Comparison of ENCODE assay signal across 24 mouse cellular contexts in the genomic region with DNA sequence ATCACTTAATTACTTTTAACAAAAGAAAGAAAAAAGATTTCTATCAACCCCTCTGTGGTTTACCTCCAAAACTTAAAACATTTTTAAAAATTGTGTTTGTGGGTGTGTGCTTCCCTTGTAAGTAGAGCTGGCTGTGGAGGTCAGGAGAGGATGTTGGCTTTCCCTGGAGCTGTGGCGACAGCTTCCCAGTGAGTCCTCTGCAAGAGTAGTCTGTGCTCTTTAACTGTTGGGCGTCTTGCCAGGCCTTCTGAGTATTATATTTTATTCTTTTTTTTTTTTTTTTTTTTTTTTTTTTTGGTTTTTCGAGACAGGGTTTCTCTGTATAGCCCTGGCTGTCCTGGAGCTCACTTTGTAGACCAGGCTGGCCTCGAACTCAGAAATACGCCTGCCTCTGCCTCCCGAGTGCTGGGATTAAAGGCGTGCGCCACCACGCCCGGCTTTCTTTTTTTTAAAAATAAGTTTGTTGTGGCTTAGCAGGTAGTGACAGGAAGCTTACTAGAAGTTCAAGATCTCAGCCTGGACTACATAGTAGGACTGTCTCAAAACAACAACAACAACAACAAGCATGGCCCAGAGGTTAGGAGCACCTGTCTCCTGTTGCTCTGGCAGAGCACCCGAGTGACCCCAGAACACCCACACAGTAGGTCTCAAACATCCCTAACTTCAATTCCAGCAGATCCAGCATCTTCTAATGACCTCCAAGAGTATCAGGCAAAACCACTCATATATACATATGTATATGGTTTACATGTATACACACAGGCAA. TPM values are rescaled to one million over a fixed set of nuclear protein-coding genes. Genes with fewer than 3 reads are reported as not detected.
DNase-seq lines count a peak whose midpoint lies in the region; ATAC-seq lines count a peak whose summit lies in the region.
"Had no signal": no experiment of that assay in that cellular context is flagged by ENCODE, and none has a peak within 500 bp of the region (broad histone marks: within the 10 kb centered on the region; RNA-seq: fewer than 3 reads in every experiment).

No protein-coding gene starts in this region.

- no peak overlapping the region for H3K27ac ChIP-seq in embryonic facial prominence, embryonic 14.5 days (replicated peaks; ENCODE audit: low read depth, low read length)
- no peak overlapping the region for H3K27ac ChIP-seq in embryonic facial prominence, embryonic 10.5 days (replicated peaks)
- no peak overlapping the region for H3K27ac ChIP-seq in kidney, embryonic 15.5 days
- H3K27ac ChIP-seq: forebrain, embryonic 13.5 days; heart, embryonic 13.5 days; liver, embryonic 15.5 days had no signal

- 83% methylated on average over 9 of the region's 11 CpGs for WGBS in embryonic facial prominence, embryonic 14.5 days
- 92% methylated on average over 10 of the region's 11 CpGs for whole genome bisulfite sequencing in embryonic facial prominence, embryonic 10.5 days
- WGBS in kidney, embryonic 15.5 days = 83% methylated on average over 10 of the region's 11 CpGs

- H3K9me3 ChIP-seq in embryonic facial prominence, embryonic 14.5 days (ENCODE audit: control insufficient read depth, low read length) = no peaks in the 10 kb centered on the region
- no peaks in the 10 kb centered on the region for H3K9me3 ChIP-seq in embryonic facial prominence, embryonic 10.5 days
- H3K9me3 ChIP-seq in kidney, embryonic 15.5 days (replicated peaks) = no peaks in the 10 kb centered on the region
- H3K9me3 ChIP-seq: forebrain, embryonic 13.5 days; heart, embryonic 13.5 days; liver, embryonic 15.5 days had no signal

- no peaks in the 10 kb centered on the region for H3K27me3 ChIP-seq in embryonic facial prominence, embryonic 14.5 days (replicated peaks; ENCODE audit: control insufficient read depth, insufficient read depth, low read length)
- no peaks in the 10 kb centered on the region for H3K27me3 ChIP-seq in embryonic facial prominence, embryonic 10.5 days (replicated peaks; ENCODE audit: low read depth, poor library complexity, severe bottlenecking)
- H3K27me3 ChIP-seq in kidney, embryonic 15.5 days = no peaks in the 10 kb centered on the region
- H3K27me3 ChIP-seq: forebrain, embryonic 13.5 days; heart, embryonic 13.5 days; liver, embryonic 15.5 days had no signal

- no peaks in the 10 kb centered on the region for H3K36me3 ChIP-seq in embryonic facial prominence, embryonic 14.5 days (ENCODE audit: control insufficient read depth, insufficient read depth, low read length)
- H3K36me3 ChIP-seq in embryonic facial prominence, embryonic 10.5 days (replicated peaks) = no peaks in the 10 kb centered on the region
- H3K36me3 ChIP-seq in kidney, embryonic 15.5 days = no peaks in the 10 kb centered on the region
- H3K36me3 ChIP-seq: heart, embryonic 13.5 days; liver, embryonic 15.5 days had no signal

- H3K4me3 ChIP-seq in embryonic facial prominence, embryonic 14.5 days (ENCODE audit: low read depth, low read length) = no peak overlapping the region
- H3K4me3 ChIP-seq in embryonic facial prominence, embryonic 10.5 days = no peak overlapping the region
- H3K4me3 ChIP-seq in kidney, embryonic 15.5 days (replicated peaks) = no peak overlapping the region
- H3K4me3 ChIP-seq: forebrain, embryonic 13.5 days; heart, embryonic 13.5 days; liver, embryonic 15.5 days had no signal

- H3K4me2 ChIP-seq in embryonic facial prominence, embryonic 14.5 days (ENCODE audit: low read depth, low read length) = no peak overlapping the region
- no peak overlapping the region for H3K4me2 ChIP-seq in kidney, embryonic 15.5 days
- H3K4me2 ChIP-seq: forebrain, embryonic 13.5 days; heart, embryonic 13.5 days; liver, embryonic 15.5 days had no signal

- ATAC-seq in embryonic facial prominence, embryonic 14.5 days (ENCODE audit: low read depth) = no peak
- no peak for ATAC-seq in kidney, embryonic 15.5 days (replicated peaks; ENCODE audit: low FRiP score)
- ATAC-seq: forebrain, embryonic 13.5 days; hindbrain, embryonic 16.5 days; intestine, postnatal 0 days; midbrain, embryonic 16.5 days had no signal

- H3K9ac ChIP-seq in embryonic facial prominence, embryonic 14.5 days (ENCODE audit: low read depth, low read length) = no peak overlapping the region
- no peak overlapping the region for H3K9ac ChIP-seq in kidney, embryonic 15.5 days
- H3K9ac ChIP-seq: forebrain, embryonic 13.5 days; heart, embryonic 13.5 days; liver, embryonic 15.5 days had no signal

- peaks cover 14% of the 10 kb centered on the region; the same call in 1 of the 2 replicates for H3K4me1 ChIP-seq in embryonic facial prominence, embryonic 14.5 days (ENCODE audit: control insufficient read depth, insufficient read depth, low read length)
- peaks cover 26% of the 10 kb centered on the region for H3K4me1 ChIP-seq in embryonic facial prominence, embryonic 10.5 days
- peaks cover 40% of the 10 kb centered on the region for H3K4me1 ChIP-seq in kidney, embryonic 15.5 days

- DNase-seq in embryonic facial prominence, embryonic 14.5 days (ENCODE audit: low spot score) = peak; percentile 68
- no peak for DNase-seq in embryonic facial prominence, embryonic 10.5 days (ENCODE audit: low spot score)
- peak; percentile 55 to 74 for DNase-seq in kidney, postnatal 25 days
- peak; percentile 75 for DNase-seq in testis, postnatal 10 days (ENCODE audit: low spot score)
- no peak for DNase-seq in testis, postnatal 14 days (ENCODE audit: low spot score)
- DNase-seq in left cerebral cortex, adult 18-20 months (ENCODE audit: low spot score in 2 of 2) = no peak
- DNase-seq: B cell, adult 2 months; cerebellum, adult 11-12 months; cerebellum, postnatal 25 days; heart, postnatal 36 days; thymus, adult 2 months had no signal

RNA-seq across cellular contexts. Expression of gene Terf2, which starts 15.2 kb away (rescaled TPM):
- 14.8 and 15.1 TPM in 2 replicates for polyA plus RNA-seq in embryonic facial prominence, embryonic 14.5 days (2014; fragmentation: Nextera tagmentation; extraction: Ambion mirVana)
- 18.5 and 20.5 TPM in 2 replicates for polyA plus RNA-seq in embryonic facial prominence, embryonic 10.5 days (2016; fragmentation: Nextera tagmentation; extraction: Ambion mirVana)
- polyA plus RNA-seq in kidney, embryonic 15.5 days (2015; fragmentation: Nextera tagmentation; extraction: Ambion mirVana) = 17.5 and 18.2 TPM in 2 replicates
- 10 to 100 TPM; 37.2 to 39.0 TPM for total RNA-seq in left cerebral cortex, adult 18-20 months (2021)

RNA-seq across cellular contexts. Expression of gene Cyb5b, which starts 38.9 kb away (rescaled TPM):
- polyA plus RNA-seq in embryonic facial prominence, embryonic 14.5 days (2014; fragmentation: Nextera tagmentation; extraction: Ambion mirVana) = 78.5 and 86.5 TPM in 2 replicates
- polyA plus RNA-seq in embryonic facial prominence, embryonic 10.5 days (2016; fragmentation: Nextera tagmentation; extraction: Ambion mirVana) = 138 and 149 TPM in 2 replicates
- polyA plus RNA-seq in kidney, embryonic 15.5 days (2015; fragmentation: Nextera tagmentation; extraction: Ambion mirVana) = 131 and 133 TPM in 2 replicates
- total RNA-seq in left cerebral cortex, adult 18-20 months (2021) = 10 to 100 TPM; 95.1 to 98.8 TPM

RNA-seq across cellular contexts. Expression of gene Tmed6, which starts 46.1 kb away (rescaled TPM):
- not detected in 2 replicates for polyA plus RNA-seq in embryonic facial prominence, embryonic 14.5 days (2014; fragmentation: Nextera tagmentation; extraction: Ambion mirVana)
- not detected in 2 replicates for polyA plus RNA-seq in embryonic facial prominence, embryonic 10.5 days (2016; fragmentation: Nextera tagmentation; extraction: Ambion mirVana)
- polyA plus RNA-seq in kidney, embryonic 15.5 days (2015; fragmentation: Nextera tagmentation; extraction: Ambion mirVana) = 23.2 and 23.8 TPM in 2 replicates
- total RNA-seq in left cerebral cortex, adult 18-20 months (2021) = not detected
- total RNA-seq: gastrocnemius, postnatal 4 days; heart, postnatal 36 days; layer of hippocampus, postnatal 10 days; left cerebral cortex, postnatal 14 days; megakaryocyte progenitor cell, adult 5-6 weeks had no signal
- polyA plus RNA-seq: brain, embryonic 14.5 days; forebrain, embryonic 13.5 days; heart, embryonic 13.5 days; hindbrain, embryonic 16.5 days; limb, embryonic 14.5 days; midbrain, embryonic 16.5 days had no signal

RNA-seq across cellular contexts. Expression of gene Nip7, which starts 54.8 kb away (rescaled TPM):
- polyA plus RNA-seq in embryonic facial prominence, embryonic 14.5 days (2014; fragmentation: Nextera tagmentation; extraction: Ambion mirVana) = 97.3 and 98.4 TPM in 2 replicates
- 122 and 123 TPM in 2 replicates for polyA plus RNA-seq in embryonic facial prominence, embryonic 10.5 days (2016; fragmentation: Nextera tagmentation; extraction: Ambion mirVana)
- 92.7 and 97.7 TPM in 2 replicates for polyA plus RNA-seq in kidney, embryonic 15.5 days (2015; fragmentation: Nextera tagmentation; extraction: Ambion mirVana)
- 10 to 100 TPM; 43.2 to 44.9 TPM for total RNA-seq in left cerebral cortex, adult 18-20 months (2021)

RNA-seq across cellular contexts. Expression of gene Cog8, which starts 55.0 kb away (rescaled TPM):
- 32.8 and 39.0 TPM in 2 replicates for polyA plus RNA-seq in embryonic facial prominence, embryonic 14.5 days (2014; fragmentation: Nextera tagmentation; extraction: Ambion mirVana)
- polyA plus RNA-seq in embryonic facial prominence, embryonic 10.5 days (2016; fragmentation: Nextera tagmentation; extraction: Ambion mirVana) = 40.5 and 41.3 TPM in 2 replicates
- polyA plus RNA-seq in kidney, embryonic 15.5 days (2015; fragmentation: Nextera tagmentation; extraction: Ambion mirVana) = 38.2 and 40.1 TPM in 2 replicates
- total RNA-seq in left cerebral cortex, adult 18-20 months (2021) = 10 to 100 TPM; 25.6 to 27.8 TPM

Comparison
In these comparisons a context has a peak if more than half of its experiments do, and no peak if none do; other contexts are left out.
1. DNase-seq: peak in embryonic facial prominence, embryonic 14.5 days (single experiment), kidney, postnatal 25 days (2 of 2) and testis, postnatal 10 days (single experiment); none in embryonic facial prominence, embryonic 10.5 days (single experiment), testis, postnatal 14 days (single experiment) and left cerebral cortex, adult 18-20 months (0 of 2).
2. RNA of gene Tmed6, which starts 46.1 kb away (polyA plus RNA-seq): 23.2 to 23.8 TPM in kidney, embryonic 15.5 days; not detected in embryonic facial prominence, embryonic 14.5 days and not detected in embryonic facial prominence, embryonic 10.5 days; every median in the first group is over 10 times any median in the second.